Mouse (Mus musculus) limb, embryonic 10.5 days (tissue): ENCODE measurements at regions not wholly inside any gene's neighbourhood (a gene's known extent, or its start where the extent isn't known, plus 50 kb on each side); places are given as distances from the start of the nearest gene placed in this dataset.

Source experiments
- DNase-seq: peaks from one replicate; pipeline ENCODE4 v3.0.0-alpha.2; 2017; ENCODE audit warnings: low spot score
- H3K27ac ChIP-seq: fragments of 300-500 bp; sonication (generic); 2 replicates; pipeline ENCODE4 v1.5.1; 2016; ENCODE audit warnings: mild to moderate bottlenecking
- H3K27me3 ChIP-seq: fragments of 300-500 bp; sonication (generic); 2 replicates; pipeline ENCODE4 v1.6.1; 2016; ENCODE audit warnings: low read depth, mild to moderate bottlenecking; ENCODE audit not compliant: poor library complexity, severe bottlenecking
- H3K36me3 ChIP-seq: fragments of 300-500 bp; sonication (generic); 2 replicates; pipeline ENCODE4 v1.6.1; 2016; ENCODE audit warnings: mild to moderate bottlenecking, moderate library complexity
- H3K4me1 ChIP-seq: fragments of 300-500 bp; sonication (generic); 2 replicates; pipeline ENCODE4 v1.6.1; 2016
- H3K4me3 ChIP-seq: fragments of 300-500 bp; sonication (generic); 2 replicates; pipeline ENCODE4 v1.5.1; 2016; ENCODE audit warnings: mild to moderate bottlenecking, moderate library complexity
- H3K9me3 ChIP-seq: fragments of 300-500 bp; sonication (generic); replicated peaks from 2 replicates; pipeline ENCODE4 v1.6.1; 2016; ENCODE audit warnings: mild to moderate bottlenecking
- WGBS: fragments of 180-500 bp; shearing (Covaris S2); methylation state at CpG from one replicate; pipeline ENCODE4 v1.1.7; 2016; 5-methylcytosine and 5-hydroxymethylcytosine counted together

- no peaks in the 10 kb centered on the region for H3K36me3 ChIP-seq
- no peaks in the 10 kb centered on the region for H3K9me3 ChIP-seq
- H3K4me1 ChIP-seq: peaks cover 21% of the 10 kb centered on the region
- no peak overlapping the region for H3K4me3 ChIP-seq
- no peak overlapping the region for H3K27ac ChIP-seq
- DNase-seq: no peak
- H3K27me3 ChIP-seq: no peaks in the 10 kb centered on the region
- WGBS: 83% methylated on average over 1 of the region's 1 CpGs
Measured at GRCm38 (mm10) chr8:34571736-34572135, 460.2 kb upstream of the Gm10131 start.

- Histone ChIP-seq H3K27ac (no peak overlapping the region), H3K4me3 (no peak overlapping the region), H3K27me3 (no peaks in the 10 kb centered on the region), H3K36me3 (no peaks in the 10 kb centered on the region), H3K4me1 (peaks cover 27% of the 10 kb centered on the region), H3K9me3 (no peaks in the 10 kb centered on the region)
- 20% methylated on average over 8 of the region's 8 CpGs for WGBS
- peak; percentile 50 for DNase-seq
Measured at GRCm38 (mm10) chr8:34562278-34562677, 450.7 kb upstream of the Gm10131 start.

GRCm38 (mm10) chr8:34549786-34550185 lies 438.2 kb upstream of the Gm10131 start:
- no peaks in the 10 kb centered on the region for H3K27me3 ChIP-seq
- DNase-seq: no peak
- no peak overlapping the region for H3K4me3 ChIP-seq
- H3K9me3 ChIP-seq: no peaks in the 10 kb centered on the region
- no peaks in the 10 kb centered on the region for H3K36me3 ChIP-seq
- peaks cover 18% of the 10 kb centered on the region for H3K4me1 ChIP-seq
- 80% methylated on average over 5 of the region's 5 CpGs for WGBS
- H3K27ac ChIP-seq: no peak overlapping the region

GRCm38 (mm10) chr8:34546815-34547214 lies 435.3 kb upstream of the Gm10131 start:
- peak overlapping the region; percentile 72 for H3K27ac ChIP-seq
- H3K4me3 ChIP-seq: peak overlapping the region; percentile 43
- peaks cover 18% of the 10 kb centered on the region for H3K4me1 ChIP-seq
- H3K36me3 ChIP-seq: no peaks in the 10 kb centered on the region
- 15% methylated on average over 10 of the region's 11 CpGs for WGBS
- H3K9me3 ChIP-seq: no peaks in the 10 kb centered on the region
- peak; percentile 37 for DNase-seq
- H3K27me3 ChIP-seq: no peaks in the 10 kb centered on the region

GRCm38 (mm10) chr8:34542361-34543038 lies 431.0 kb upstream of the Gm10131 start:
- H3K9me3 ChIP-seq: no peaks in the 10 kb centered on the region
- no peak overlapping the region for H3K27ac ChIP-seq
- H3K36me3 ChIP-seq: no peaks in the 10 kb centered on the region
- peaks cover 20% of the 10 kb centered on the region for H3K4me1 ChIP-seq
- 84% methylated on average over 3 of the region's 3 CpGs for WGBS
- DNase-seq: no peak
- H3K4me3 ChIP-seq: no peak overlapping the region
- H3K27me3 ChIP-seq: no peaks in the 10 kb centered on the region

GRCm38 (mm10) chr8:34539232-34539631 lies 427.7 kb upstream of the Gm10131 start:
- H3K27ac ChIP-seq: no peak overlapping the region
- H3K9me3 ChIP-seq: no peaks in the 10 kb centered on the region
- 0 out of 2 replicates have a peak, but pooled peaks cover 2% of the 10 kb centered on the region for H3K4me1 ChIP-seq
- no peak for DNase-seq
- WGBS: 84% methylated on average over 4 of the region's 4 CpGs
- H3K27me3 ChIP-seq: no peaks in the 10 kb centered on the region
- H3K36me3 ChIP-seq: no peaks in the 10 kb centered on the region
- H3K4me3 ChIP-seq: no peak overlapping the region

GRCm38 (mm10) chr8:34535434-34535833 lies 423.9 kb upstream of the Gm10131 start:
- WGBS: 78% methylated on average over 3 of the region's 3 CpGs
- DNase-seq: no peak
- no peaks in the 10 kb centered on the region for H3K9me3 ChIP-seq
- H3K27ac ChIP-seq: no peak overlapping the region
- H3K27me3 ChIP-seq: no peaks in the 10 kb centered on the region
- H3K4me3 ChIP-seq: no peak overlapping the region
- H3K36me3 ChIP-seq: no peaks in the 10 kb centered on the region
- H3K4me1 ChIP-seq: peaks cover 11% of the 10 kb centered on the region; the same call in 1 of the 2 replicates

GRCm38 (mm10) chr8:34533421-34533820 lies 421.9 kb upstream of the Gm10131 start:
- peaks cover 8% of the 10 kb centered on the region; the same call in 1 of the 2 replicates for H3K4me1 ChIP-seq
- 91% methylated on average over 4 of the region's 4 CpGs for WGBS
- no peak overlapping the region for H3K4me3 ChIP-seq
- no peaks in the 10 kb centered on the region for H3K9me3 ChIP-seq
- H3K27ac ChIP-seq: no peak overlapping the region
- H3K27me3 ChIP-seq: no peaks in the 10 kb centered on the region
- H3K36me3 ChIP-seq: no peaks in the 10 kb centered on the region
- DNase-seq: no peak

GRCm38 (mm10) chr8:34530896-34531679 lies 419.6 kb upstream of the Gm10131 start:
- Histone ChIP-seq H3K9me3 (no peaks in the 10 kb centered on the region), H3K4me3 (no peak overlapping the region), H3K36me3 (no peaks in the 10 kb centered on the region), H3K4me1 (peaks cover 8% of the 10 kb centered on the region; the same call in 1 of the 2 replicates), H3K27ac (no peak overlapping the region), H3K27me3 (no peaks in the 10 kb centered on the region)
- WGBS: 84% methylated on average over 11 of the region's 11 CpGs
- DNase-seq: no peak

- Histone ChIP-seq H3K27ac (no peak overlapping the region), H3K4me3 (no peak overlapping the region), H3K9me3 (no peaks in the 10 kb centered on the region), H3K27me3 (no peaks in the 10 kb centered on the region), H3K36me3 (no peaks in the 10 kb centered on the region), H3K4me1 (peaks cover 8% of the 10 kb centered on the region; the same call in 1 of the 2 replicates)
- 82% methylated on average over 5 of the region's 5 CpGs for WGBS
- DNase-seq: no peak
Measured at GRCm38 (mm10) chr8:34530046-34530445, 418.5 kb upstream of the Gm10131 start.

GRCm38 (mm10) chr8:34529452-34529851 lies 417.9 kb upstream of the Gm10131 start:
- WGBS: 89% methylated on average over 1 of the region's 1 CpGs
- Histone ChIP-seq H3K27ac (no peak overlapping the region), H3K4me1 (peaks cover 8% of the 10 kb centered on the region; the same call in 1 of the 2 replicates), H3K27me3 (no peaks in the 10 kb centered on the region), H3K4me3 (no peak overlapping the region), H3K36me3 (no peaks in the 10 kb centered on the region), H3K9me3 (no peaks in the 10 kb centered on the region)
- DNase-seq: no peak

- peaks cover 8% of the 10 kb centered on the region; the same call in 1 of the 2 replicates for H3K4me1 ChIP-seq
- no peaks in the 10 kb centered on the region for H3K36me3 ChIP-seq
- H3K4me3 ChIP-seq: no peak overlapping the region
- DNase-seq: no peak
- WGBS: 96% methylated on average over 3 of the region's 3 CpGs
- no peak overlapping the region for H3K27ac ChIP-seq
- H3K9me3 ChIP-seq: no peaks in the 10 kb centered on the region
- no peaks in the 10 kb centered on the region for H3K27me3 ChIP-seq
Measured at GRCm38 (mm10) chr8:34528213-34528612, 416.7 kb upstream of the Gm10131 start.

- 87% methylated on average over 4 of the region's 4 CpGs for WGBS
- Histone ChIP-seq H3K4me3 (no peak overlapping the region), H3K36me3 (no peaks in the 10 kb centered on the region), H3K27ac (no peak overlapping the region), H3K27me3 (no peaks in the 10 kb centered on the region), H3K4me1 (no peaks in the 10 kb centered on the region), H3K9me3 (no peaks in the 10 kb centered on the region)
- DNase-seq: no peak
Measured at GRCm38 (mm10) chr8:34525231-34525630, 413.7 kb upstream of the Gm10131 start.
